Mouse (Mus musculus) forebrain, embryonic 15.5 days (tissue): ENCODE results near the gene Hlcs. TPM values are rescaled to one million over a fixed set of nuclear protein-coding genes. Genes with fewer than 3 reads are reported as not detected.

Source experiments
- ATAC-seq: fragments of 200-750 bp; cut with Nextera tagmentation; replicated peaks from 2 replicates; pipeline ENCODE4 v1.8.0; 2017; ENCODE audit warnings: mild to moderate bottlenecking, moderate TSS enrichment, moderate library complexity
- H3K27ac ChIP-seq: fragments of 300-500 bp; sonication (generic); replicated peaks from 2 replicates; pipeline ENCODE4 v1.5.1; 2015; ENCODE audit warnings: mild to moderate bottlenecking, inconsistent platforms
- H3K27me3 ChIP-seq: fragments of 300-500 bp; sonication (generic); 2 replicates; pipeline ENCODE4 v1.6.1; 2015; ENCODE audit warnings: inconsistent platforms
- H3K36me3 ChIP-seq: fragments of 300-500 bp; sonication (generic); 2 replicates; pipeline ENCODE4 v1.6.1; 2015; ENCODE audit warnings: mild to moderate bottlenecking, inconsistent platforms
- H3K4me1 ChIP-seq: fragments of 300-500 bp; sonication (generic); 2 replicates; pipeline ENCODE4 v1.6.1; 2015; ENCODE audit warnings: inconsistent platforms
- H3K4me2 ChIP-seq: fragments of 300-500 bp; sonication (generic); replicated peaks from 2 replicates; pipeline ENCODE4 v1.6.1; 2015; ENCODE audit warnings: mild to moderate bottlenecking, inconsistent platforms
- H3K4me3 ChIP-seq: fragments of 300-500 bp; sonication (generic); 2 replicates; pipeline ENCODE4 v1.5.1; 2015; ENCODE audit warnings: mild to moderate bottlenecking, inconsistent platforms
- H3K9ac ChIP-seq: fragments of 300-500 bp; sonication (generic); replicated peaks from 2 replicates; pipeline ENCODE4 v1.6.1; 2015; ENCODE audit warnings: mild to moderate bottlenecking, inconsistent platforms
- H3K9me3 ChIP-seq: fragments of 300-500 bp; sonication (generic); 2 replicates; pipeline ENCODE4 v1.6.1; 2016; ENCODE audit warnings: inconsistent platforms
- WGBS: fragments of 180-500 bp; shearing (Covaris S2); methylation state at CpG from one replicate; pipeline ENCODE4 v1.1.7; 2015; ENCODE audit warnings: mixed read lengths; 5-methylcytosine and 5-hydroxymethylcytosine counted together
- polyA plus RNA-seq: library from polyadenylated mRNA; unstranded; fragments of >200 nt; fragmentation: Nextera tagmentation; extraction: Ambion mirVana; gene quantifications from 2 replicates; pipeline ENCODE4 v1.2.1, GENCODE M21; 2015

Gene Hlcs
- polyA plus RNA-seq, 1 experiment from 2014 or later, result 7.7 TPM

- WGBS, result 89% methylated on average over 6 of the region's 6 CpGs
- Histone ChIP-seq H3K9ac (no peak overlapping the region), H3K9me3 (no peaks in the 10 kb centered on the region), H3K27me3 (no peaks in the 10 kb centered on the region), H3K27ac (no peak overlapping the region), H3K4me1 (no peaks in the 10 kb centered on the region), H3K4me3 (no peak overlapping the region), H3K4me2 (no peak overlapping the region), H3K36me3 (no peaks in the 10 kb centered on the region)
- no peak for ATAC-seq
Observed at GRCm38 (mm10) chr16:94208152-94208551, 105.2 kb downstream of the Hlcs start.

DNA sequence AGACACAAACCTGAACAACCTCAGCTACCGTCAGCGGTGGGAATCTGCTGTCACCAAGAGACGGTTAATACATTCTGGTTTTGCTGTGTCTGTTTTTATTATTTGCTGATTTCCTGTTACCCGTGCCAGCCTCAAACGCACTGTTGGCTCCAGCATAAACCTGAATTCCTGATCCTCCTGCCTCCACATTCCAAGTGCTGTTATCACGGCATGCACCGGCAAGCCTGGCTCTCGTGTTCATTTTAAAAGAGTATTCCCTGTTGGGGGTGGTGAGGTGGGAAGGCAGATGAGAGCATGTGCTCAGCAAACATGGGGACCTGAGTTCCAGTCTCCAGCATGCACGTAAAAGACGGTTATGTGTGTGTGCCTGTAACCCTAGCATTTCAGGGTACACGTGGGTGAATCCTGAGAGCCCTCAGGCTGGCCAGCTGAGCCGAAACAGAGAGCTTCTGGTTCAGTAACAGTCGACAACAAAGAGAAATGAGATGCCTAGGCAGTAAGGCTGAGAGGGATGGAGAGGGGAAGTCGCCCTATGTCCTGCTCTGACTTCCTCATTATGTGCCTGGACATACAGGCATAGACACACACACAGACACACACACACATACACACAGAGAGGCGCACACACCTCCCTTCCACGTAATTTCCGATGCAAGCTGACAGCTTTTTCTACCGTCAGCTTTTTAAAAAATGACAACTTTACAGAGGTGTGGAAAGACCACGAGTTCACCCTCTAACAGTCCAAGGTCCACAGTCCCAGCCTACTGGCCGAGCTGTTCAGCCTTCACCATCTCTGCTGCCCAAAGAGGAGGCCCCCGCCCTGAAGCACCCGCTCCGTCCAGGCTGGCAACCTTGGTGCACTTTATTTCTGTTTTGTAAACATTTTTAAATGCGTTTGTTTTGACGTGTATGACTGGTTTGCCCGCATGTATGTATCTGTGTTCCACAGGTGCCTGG is 107.6 kb downstream of the Hlcs start:
- ATAC-seq, result no peak
- no peak overlapping the region for H3K4me2 ChIP-seq
- H3K36me3 ChIP-seq, result no peaks in the 10 kb centered on the region
- H3K4me1 ChIP-seq, result no peaks in the 10 kb centered on the region
- no peak overlapping the region for H3K9ac ChIP-seq
- H3K4me3 ChIP-seq, result no peak overlapping the region
- no peak overlapping the region for H3K27ac ChIP-seq
- WGBS, result 83% methylated on average over 26 of the region's 26 CpGs
- no peaks in the 10 kb centered on the region for H3K9me3 ChIP-seq
- no peaks in the 10 kb centered on the region for H3K27me3 ChIP-seq

DNA sequence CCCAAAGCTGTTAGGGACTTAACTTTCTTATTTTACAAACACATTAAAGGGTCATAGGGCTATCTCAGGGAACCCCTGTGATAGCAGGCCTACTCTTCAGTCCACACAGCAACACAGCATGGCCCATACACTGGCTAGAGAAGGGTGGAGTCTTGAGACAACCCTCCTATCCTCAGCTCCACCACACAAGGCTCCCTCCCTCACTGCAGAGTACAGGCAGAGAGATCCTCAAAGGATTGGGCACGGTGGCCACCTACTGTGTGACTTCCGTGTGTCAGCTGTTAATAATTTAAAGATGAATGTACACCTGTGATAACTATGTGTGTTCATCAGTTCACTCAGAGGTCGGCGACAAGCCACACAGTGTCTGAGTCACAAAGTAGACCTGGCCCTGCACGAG is 112.0 kb downstream of the Hlcs start:
- H3K4me1 ChIP-seq, result no peaks in the 10 kb centered on the region
- no peak for ATAC-seq
- H3K27me3 ChIP-seq, result no peaks in the 10 kb centered on the region
- H3K9me3 ChIP-seq, result no peaks in the 10 kb centered on the region
- no peak overlapping the region for H3K4me3 ChIP-seq
- no peak overlapping the region for H3K27ac ChIP-seq
- H3K9ac ChIP-seq, result no peak overlapping the region
- H3K36me3 ChIP-seq, result no peaks in the 10 kb centered on the region
- H3K4me2 ChIP-seq, result no peak overlapping the region
- WGBS, result 67% methylated on average over 5 of the region's 5 CpGs

- H3K9ac ChIP-seq, result no peak overlapping the region
- no peak overlapping the region for H3K27ac ChIP-seq
- no peak for ATAC-seq
- 71% methylated on average over 5 of the region's 5 CpGs for WGBS
- no peaks in the 10 kb centered on the region for H3K27me3 ChIP-seq
- H3K4me3 ChIP-seq, result no peak overlapping the region
- no peaks in the 10 kb centered on the region for H3K36me3 ChIP-seq
- peaks cover 11% of the 10 kb centered on the region for H3K4me1 ChIP-seq
- H3K9me3 ChIP-seq, result no peaks in the 10 kb centered on the region
- H3K4me2 ChIP-seq, result no peak overlapping the region
Observed at GRCm38 (mm10) chr16:94195913-94196312, 117.5 kb downstream of the Hlcs start.

- Histone ChIP-seq H3K27ac (no peak overlapping the region), H3K9ac (no peak overlapping the region), H3K4me2 (no peak overlapping the region), H3K4me3 (no peak overlapping the region), H3K27me3 (no peaks in the 10 kb centered on the region), H3K36me3 (no peaks in the 10 kb centered on the region), H3K9me3 (no peaks in the 10 kb centered on the region), H3K4me1 (peaks cover 11% of the 10 kb centered on the region)
- no peak for ATAC-seq
- WGBS, result 64% methylated on average over 25 of the region's 25 CpGs
Observed at GRCm38 (mm10) chr16:94191379-94192315, 121.7 kb downstream of the Hlcs start.

GRCm38 (mm10) chr16:94190256-94190655 is 123.1 kb downstream of the Hlcs start:
- Histone ChIP-seq H3K9ac (no peak overlapping the region), H3K27ac (no peak overlapping the region), H3K27me3 (0 out of 2 replicates have a peak, but pooled peaks cover 4% of the 10 kb centered on the region), H3K4me2 (no peak overlapping the region), H3K36me3 (no peaks in the 10 kb centered on the region), H3K4me3 (no peak overlapping the region), H3K4me1 (peaks cover 11% of the 10 kb centered on the region), H3K9me3 (no peaks in the 10 kb centered on the region)
- 89% methylated on average over 5 of the region's 5 CpGs for WGBS
- ATAC-seq, result no peak

DNA sequence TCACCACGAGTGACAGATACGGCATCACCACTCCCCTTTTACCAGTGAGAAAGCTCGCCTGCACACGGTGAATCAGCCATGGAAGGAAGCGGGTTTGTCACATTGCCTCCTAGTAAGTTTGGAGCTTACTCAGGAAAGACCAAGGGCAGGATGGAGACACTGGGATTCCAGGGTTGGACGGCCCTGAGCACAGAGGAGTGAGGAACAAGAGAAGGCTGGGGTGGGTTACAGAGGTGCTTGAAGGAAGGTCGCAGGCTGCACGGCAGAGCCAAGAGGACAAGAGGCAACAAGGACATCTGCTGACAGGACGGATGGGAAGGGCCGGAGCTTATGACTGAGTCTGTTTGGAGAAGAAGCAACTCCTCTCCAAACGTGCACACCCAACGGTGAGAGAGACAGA is 126.8 kb downstream of the Hlcs start:
- Histone ChIP-seq H3K9me3 (no peaks in the 10 kb centered on the region), H3K4me1 (peaks cover 4% of the 10 kb centered on the region), H3K4me3 (no peak overlapping the region), H3K4me2 (no peak overlapping the region), H3K27me3 (peaks cover 15% of the 10 kb centered on the region; the same call in 1 of the 2 replicates), H3K27ac (no peak overlapping the region), H3K9ac (no peak overlapping the region), H3K36me3 (no peaks in the 10 kb centered on the region)
- ATAC-seq, result no peak
- 88% methylated on average over 12 of the region's 12 CpGs for WGBS

DNA sequence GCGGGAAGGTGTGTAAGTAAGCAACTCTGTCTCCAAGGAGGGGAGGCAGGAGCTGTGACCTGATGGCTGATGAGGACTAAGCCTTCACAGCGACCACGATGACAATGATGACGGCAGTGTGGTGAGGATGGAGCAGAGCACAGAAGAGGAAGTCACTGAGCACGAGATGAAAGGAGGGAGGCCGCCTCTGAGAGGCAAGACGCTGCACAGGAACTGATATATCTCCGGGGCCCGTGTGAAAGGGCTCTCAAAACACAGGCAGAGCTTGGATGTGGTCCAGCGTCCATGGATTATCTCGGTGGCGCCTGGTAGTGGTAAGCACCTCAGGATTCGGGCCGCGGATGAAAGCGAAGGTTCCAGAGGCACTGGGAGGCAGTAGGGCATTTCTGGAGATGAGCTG is 127.9 kb downstream of the Hlcs start:
- no peak overlapping the region for H3K4me2 ChIP-seq
- peaks cover 26% of the 10 kb centered on the region; the same call in 1 of the 2 replicates for H3K27me3 ChIP-seq
- no peak overlapping the region for H3K9ac ChIP-seq
- no peaks in the 10 kb centered on the region for H3K9me3 ChIP-seq
- WGBS, result 59% methylated on average over 16 of the region's 16 CpGs
- H3K4me1 ChIP-seq, result peaks cover 3% of the 10 kb centered on the region
- H3K36me3 ChIP-seq, result no peaks in the 10 kb centered on the region
- H3K4me3 ChIP-seq, result no peak overlapping the region
- no peak for ATAC-seq
- H3K27ac ChIP-seq, result no peak overlapping the region

GRCm38 (mm10) chr16:94180122-94180870 is 133.1 kb downstream of the Hlcs start:
- H3K4me1 ChIP-seq, result peaks cover 37% of the 10 kb centered on the region
- H3K36me3 ChIP-seq, result no peaks in the 10 kb centered on the region
- H3K4me2 ChIP-seq, result peak overlapping the region; percentile 35; the same call in 1 of the 2 replicates
- WGBS, result 12% methylated on average over 12 of the region's 12 CpGs
- ATAC-seq, result no peak
- H3K9ac ChIP-seq, result no peak overlapping the region
- H3K27ac ChIP-seq, result 0 out of 2 replicates have a peak overlapping the region, but pooled peaks have one; percentile 31
- H3K4me3 ChIP-seq, result no peak overlapping the region
- H3K9me3 ChIP-seq, result no peaks in the 10 kb centered on the region
- peaks cover 27% of the 10 kb centered on the region; the same call in 1 of the 2 replicates for H3K27me3 ChIP-seq

GRCm38 (mm10) chr16:94179341-94180121 is 133.8 kb downstream of the Hlcs start:
- no peaks in the 10 kb centered on the region for H3K36me3 ChIP-seq
- H3K9ac ChIP-seq, result no peak overlapping the region
- H3K4me2 ChIP-seq, result peak overlapping the region; percentile 35
- no peaks in the 10 kb centered on the region for H3K9me3 ChIP-seq
- H3K4me1 ChIP-seq, result peaks cover 37% of the 10 kb centered on the region
- ATAC-seq, result peak; percentile 68
- H3K27ac ChIP-seq, result 0 out of 2 replicates have a peak overlapping the region, but pooled peaks have one; percentile 7
- WGBS, result 2% methylated on average over 25 of the region's 25 CpGs
- H3K4me3 ChIP-seq, result peak overlapping the region; percentile 13; the same call in 1 of the 2 replicates
- peaks cover 27% of the 10 kb centered on the region; the same call in 1 of the 2 replicates for H3K27me3 ChIP-seq
